Mouse (Mus musculus) erythroblast, embryonic 14.5 days (primary cell): ENCODE results near the gene Prkg2.

Experiments
- GATA1 ChIP-seq: IDR thresholded peaks from 2 replicates; pipeline ENCODE4 v1.6.1; 2012; ENCODE audit warnings: low read length, inconsistent platforms, mixed read lengths
- TAL1 ChIP-seq: IDR thresholded peaks from 3 replicates; pipeline ENCODE4 v1.6.1; 2012; ENCODE audit warnings: low read length, inconsistent platforms, mixed read lengths

GRCm38 (mm10) chr5:98998104-98998503 lies 39.0 kb downstream of the Prkg2 start:
- no peak for TF ChIP-seq GATA1
- TF ChIP-seq TAL1, result no peak
